Mouse (Mus musculus): Measurements from ENCODE around the gene Nufip1. TPM values are rescaled to one million over a fixed set of nuclear protein-coding genes. Genes with fewer than 3 reads are reported as not detected.

The Nufip1 gene
- polyA plus RNA-seq, 1 experiment from 2014 or later, result 13.1 TPM

GRCm38 (mm10) chr14:76185358-76185757, 74.7 kb downstream of the Nufip1 start:
- no peaks in the 10 kb centered on the region for H3K9me3 ChIP-seq (ENCODE audit: control insufficient read depth, low read length)
- no peak overlapping the region for H3K27ac ChIP-seq (ENCODE audit: low read length)
- H3K36me3 ChIP-seq (ENCODE audit: control insufficient read depth, insufficient read depth, low read length), result no peaks in the 10 kb centered on the region
- ATAC-seq (ENCODE audit: low read depth), result no peak
- H3K9ac ChIP-seq (ENCODE audit: low read length), result no peak overlapping the region
- no peak overlapping the region for H3K4me3 ChIP-seq (ENCODE audit: low read length)
- peaks cover 6% of the 10 kb centered on the region; the same call in 1 of the 2 replicates for H3K4me1 ChIP-seq (replicated peaks; ENCODE audit: control insufficient read depth, insufficient read depth, low read length)
- H3K4me2 ChIP-seq (ENCODE audit: low read depth, low read length), result no peak overlapping the region
- H3K27me3 ChIP-seq (ENCODE audit: control insufficient read depth, insufficient read depth, low read depth, low read length), result no peaks in the 10 kb centered on the region
- WGBS, result 78% methylated on average over 5 of the region's 5 CpGs

- no peak overlapping the region for H3K4me2 ChIP-seq (ENCODE audit: low read depth, low read length)
- no peak overlapping the region for H3K27ac ChIP-seq (ENCODE audit: low read length)
- no peaks in the 10 kb centered on the region for H3K9me3 ChIP-seq (ENCODE audit: control insufficient read depth, low read length)
- ATAC-seq (ENCODE audit: low read depth), result 0 out of 2 replicates have a peak, but pooled peaks have one; percentile 8
- no peak overlapping the region for H3K9ac ChIP-seq (ENCODE audit: low read length)
- no peaks in the 10 kb centered on the region for H3K27me3 ChIP-seq (ENCODE audit: control insufficient read depth, insufficient read depth, low read depth, low read length)
- H3K4me3 ChIP-seq (ENCODE audit: low read length), result no peak overlapping the region
- no peaks in the 10 kb centered on the region for H3K36me3 ChIP-seq (ENCODE audit: control insufficient read depth, insufficient read depth, low read length)
- 54% methylated on average over 4 of the region's 4 CpGs for WGBS
- H3K4me1 ChIP-seq (replicated peaks; ENCODE audit: control insufficient read depth, insufficient read depth, low read length), result peaks cover 6% of the 10 kb centered on the region; the same call in 1 of the 2 replicates
These were observed 75.6 kb downstream of the Nufip1 start for GRCm38 (mm10) chr14:76186299-76186698.

Other genes with a start within 250 kb of the Nufip1 start
- 0.36 and 0.38 TPM in 2 replicates for gene Kctd4, start 155.9 kb upstream of the Nufip1 start, polyA plus RNA-seq (2015; fragmentation: Nextera tagmentation; extraction: Ambion mirVana)
- gene Gtf2f2, start 100.0 kb upstream of the Nufip1 start, polyA plus RNA-seq (2015; fragmentation: Nextera tagmentation; extraction: Ambion mirVana), result 26.3 and 29.5 TPM in 2 replicates
- gene Gpalpp1, start 131 bp upstream of the Nufip1 start, polyA plus RNA-seq (2015; fragmentation: Nextera tagmentation; extraction: Ambion mirVana), result 12.9 and 13.7 TPM in 2 replicates